Mouse (Mus musculus) cortical plate, adult 2 months (tissue): ENCODE data around the gene Epb41l3.

Source experiments
- CTCF ChIP-seq: fragments of 200-500 bp; IDR thresholded peaks from 2 replicates; pipeline ENCODE4 v1.5.1; 2011; ENCODE audit warnings: mild to moderate bottlenecking, control low read depth, low read length; ENCODE audit not compliant: insufficient read depth; ENCODE audit errors: extremely low read depth
- POLR2A ChIP-seq: fragments of 200-500 bp; IDR thresholded peaks from 2 replicates; pipeline ENCODE4 v1.6.1; 2011; ENCODE audit warnings: mild to moderate bottlenecking, low read length, control low read depth; ENCODE audit not compliant: insufficient read depth; ENCODE audit errors: extremely low read depth

- no peak for TF ChIP-seq CTCF
- no peak for TF ChIP-seq POLR2A
Measured at GRCm38 (mm10) chr17:69194599-69194998, 119.1 kb downstream of the Epb41l3 start.
